Mouse (Mus musculus) heart, embryonic 13.5 days (tissue): ENCODE data around the gene Cfap299. TPM values are rescaled to one million over a fixed set of nuclear protein-coding genes. Genes with fewer than 3 reads are reported as not detected.

Experiments
- ATAC-seq: fragments of 200-750 bp; cut with Nextera tagmentation; 2 replicates; pipeline ENCODE4 v1.8.0; 2017; ENCODE audit warnings: moderate TSS enrichment; ENCODE audit not compliant: insufficient number of reproducible peaks, low FRiP score, low TSS enrichment; ENCODE audit errors: extremely low read depth
- H3K27ac ChIP-seq: fragments of 300-500 bp; sonication (generic); replicated peaks from 2 replicates; pipeline ENCODE4 v1.5.1; 2015; ENCODE audit warnings: moderate library complexity, mild to moderate bottlenecking, inconsistent platforms
- H3K27me3 ChIP-seq: fragments of 300-500 bp; sonication (generic); replicated peaks from 2 replicates; pipeline ENCODE4 v1.6.1; 2015; ENCODE audit warnings: mild to moderate bottlenecking, inconsistent platforms
- H3K36me3 ChIP-seq: fragments of 300-500 bp; sonication (generic); 2 replicates; pipeline ENCODE4 v1.6.1; 2015; ENCODE audit warnings: mild to moderate bottlenecking, inconsistent platforms
- H3K4me1 ChIP-seq: fragments of 300-500 bp; sonication (generic); 2 replicates; pipeline ENCODE4 v1.6.1; 2015; ENCODE audit warnings: inconsistent platforms
- H3K4me2 ChIP-seq: fragments of 300-500 bp; sonication (generic); 2 replicates; pipeline ENCODE4 v1.6.1; 2015; ENCODE audit warnings: inconsistent platforms, mild to moderate bottlenecking, moderate library complexity
- H3K4me3 ChIP-seq: fragments of 300-500 bp; sonication (generic); 2 replicates; pipeline ENCODE4 v1.5.1; 2015; ENCODE audit warnings: moderate library complexity, mild to moderate bottlenecking, inconsistent platforms
- H3K9ac ChIP-seq: fragments of 300-500 bp; sonication (generic); 2 replicates; pipeline ENCODE4 v1.6.1; 2015; ENCODE audit warnings: inconsistent platforms, mild to moderate bottlenecking, moderate library complexity
- H3K9me3 ChIP-seq: fragments of 300-500 bp; sonication (generic); 2 replicates; pipeline ENCODE4 v1.6.1; 2016; ENCODE audit warnings: inconsistent platforms
- WGBS: fragments of 180-500 bp; shearing (Covaris S2); methylation state at CpG from one replicate; pipeline ENCODE4 v1.1.7; 2015; ENCODE audit warnings: mixed read lengths; 5-methylcytosine and 5-hydroxymethylcytosine counted together
- microRNA counts: library from miRNA; unstranded; fragments of <30 nt; microRNA quantifications from one replicate; lab custom pipeline; 2016
- microRNA-seq: library from miRNA; unstranded; fragments of <30 nt; microRNA quantifications from one replicate; pipeline ENCODE4, GENCODE M21; 2016
- polyA plus RNA-seq: library from polyadenylated mRNA; unstranded; fragments of >200 nt; fragmentation: Nextera tagmentation; extraction: Ambion mirVana; gene quantifications from 2 replicates; pipeline ENCODE4 v1.2.1, GENCODE M21; 2015

Gene Cfap299
- polyA plus RNA-seq, 1 experiment from 2014 or later: 0.40 TPM

GRCm38 (mm10) chr5:98842600-98843310 lies 513.7 kb downstream of the Cfap299 start:
- peaks cover 3% of the 10 kb centered on the region; the same call in 1 of the 2 replicates for H3K27me3 ChIP-seq
- H3K27ac ChIP-seq: no peak overlapping the region
- H3K4me3 ChIP-seq: no peak overlapping the region
- H3K4me1 ChIP-seq: no peaks in the 10 kb centered on the region
- H3K36me3 ChIP-seq: no peaks in the 10 kb centered on the region
- H3K9me3 ChIP-seq: no peaks in the 10 kb centered on the region
- no peak overlapping the region for H3K9ac ChIP-seq
- WGBS: 72% methylated on average over 7 of the region's 7 CpGs
- no peak for ATAC-seq
- H3K4me2 ChIP-seq: no peak overlapping the region

- Histone ChIP-seq H3K4me2 (no peak overlapping the region), H3K36me3 (no peaks in the 10 kb centered on the region), H3K9me3 (no peaks in the 10 kb centered on the region), H3K27ac (no peak overlapping the region), H3K4me3 (no peak overlapping the region), H3K9ac (no peak overlapping the region), H3K27me3 (peaks cover 3% of the 10 kb centered on the region; the same call in 1 of the 2 replicates), H3K4me1 (no peaks in the 10 kb centered on the region)
- ATAC-seq: no peak
- WGBS: 79% methylated on average over 1 of the region's 1 CpGs
These were observed 515.6 kb downstream of the Cfap299 start for GRCm38 (mm10) chr5:98844664-98845063.

MicroRNAs within 50 kb of the gene (microRNA counts, 519-probe panel; counts per million panel counts)
- microRNA mmu-miR-703 (lab: Ali Mortazavi, UCI): 209 counts per million, percentile 61 among the panel's probes with 10 or more counts

Small RNAs within 50 kb of the gene (microRNA-seq; reads per million reads assigned to microRNA genes)
- gene Mir703: not detected

Other genes starting within 250 kb of the Cfap299 start
- 0.05 and 0.08 TPM in 2 replicates for gene Prdm8, start 162.1 kb upstream of the Cfap299 start, polyA plus RNA-seq
- gene Fgf5, start 75.1 kb upstream of the Cfap299 start, polyA plus RNA-seq: 0.60 and 0.82 TPM in 2 replicates
- not detected in 2 replicates for gene Gm11111, start 223.4 kb downstream of the Cfap299 start, polyA plus RNA-seq